27 mouse cellular contexts compared by ENCODE assay signal in the genomic region with DNA sequence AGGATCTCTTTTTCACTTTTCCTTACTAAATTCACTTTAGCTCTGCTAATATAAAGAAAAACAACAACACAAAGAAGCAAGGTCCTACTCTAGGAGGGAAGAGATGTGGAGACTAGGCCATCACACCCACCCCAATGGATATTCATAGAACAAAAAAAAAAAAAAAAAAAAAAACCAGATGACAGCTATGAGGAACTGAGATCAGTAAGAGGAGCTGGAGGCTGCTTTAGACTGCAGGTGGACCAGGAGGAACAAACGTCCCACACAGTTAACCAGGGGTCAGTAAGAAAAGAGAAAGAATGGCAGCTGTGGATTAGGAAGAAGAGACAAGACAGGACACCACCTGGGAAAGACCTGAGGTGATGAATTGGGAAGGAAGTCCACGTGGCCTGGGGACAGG. TPM values are rescaled to one million over a fixed set of nuclear protein-coding genes. Genes with fewer than 3 reads are reported as not detected.
DNase-seq lines count a peak whose midpoint lies in the region; ATAC-seq and TF ChIP-seq lines count a peak whose summit lies in the region.
"Had no signal": no experiment of that assay in that cellular context is flagged by ENCODE, and none has a peak within 500 bp of the region (broad histone marks: within the 10 kb centered on the region; RNA-seq: fewer than 3 reads in every experiment).

No protein-coding gene starts in this region.

- peak; percentile 92 for TF ChIP-seq EP300 in CH12.LX (IDR thresholded peaks at IDR 0.05; ENCODE audit: low read length)

- no peak overlapping the region for H3K4me2 ChIP-seq in CH12.LX (ENCODE audit: insufficient read depth, low read depth, poor library complexity, severe bottlenecking)
- H3K4me2 ChIP-seq in hindbrain, embryonic 13.5 days: no peak overlapping the region

- H3K27ac ChIP-seq in CH12.LX (ENCODE audit: insufficient read depth, low read depth): no peak overlapping the region
- H3K27ac ChIP-seq in hindbrain, embryonic 13.5 days: no peak overlapping the region

- H3K4me3 ChIP-seq in CH12.LX (replicated peaks in 1 of 3; ENCODE audit: low read depth in 2 of 3, low read length in 2 of 3, poor library complexity in 1 of 3): no peak overlapping the region
- H3K4me3 ChIP-seq in hindbrain, embryonic 13.5 days: no peak overlapping the region

- dilution Hi-C loops in CH12.LX (cut with MboI; ENCODE audit: extremely low pct_ligation_motif_present, extremely low pct_unique_long_range_greater_than_20kb, low sequenced_read_pairs): no loop called here

- peak; percentile 82 for DNase-seq in A20 (ENCODE audit: low read depth, low spot score)
- peak; percentile 71 for DNase-seq in CH12.LX (ENCODE audit: extremely low read depth)
- DNase-seq in splenic B cell, adult 2 months (ENCODE audit: low read depth, low spot score): peak; percentile 12
- DNase-seq in cerebellum, adult 8-10 months: no peak
- DNase-seq in ovary, postnatal 10 days (ENCODE audit: low spot score): no peak
- DNase-seq: adrenal gland, adult 2 months; adrenal gland, adult 8-10 months; adrenal gland, postnatal 10 days; adrenal gland, postnatal 14 days; adrenal gland, postnatal 25 days; adrenal gland, postnatal 36 days; B cell, adult 2 months; cerebellum, adult 11 months; cerebellum, adult 11-12 months; cerebellum, adult 18-20 months; cerebellum, adult 2 months; cerebellum, adult 9-10 months had no signal

- H3K9ac ChIP-seq in CH12.LX (ENCODE audit: insufficient read depth, low read depth): no peak overlapping the region
- H3K9ac ChIP-seq in hindbrain, embryonic 13.5 days: no peak overlapping the region

- no peaks in the 10 kb centered on the region for H3K27me3 ChIP-seq in CH12.LX (replicated peaks)
- no peaks in the 10 kb centered on the region for H3K27me3 ChIP-seq in splenic B cell, adult 2 months (ENCODE audit: control insufficient read depth, insufficient read depth, low read length, poor library complexity, severe bottlenecking)
- H3K27me3 ChIP-seq in hindbrain, embryonic 13.5 days: 0 out of 2 replicates have a peak, but pooled peaks cover 1% of the 10 kb centered on the region
- H3K27me3 ChIP-seq: Patski had no signal

- no peak for TF ChIP-seq POLR2A in CH12.LX (IDR thresholded peaks at IDR 0.05; ENCODE audit: low read depth, low read length)

- H3K4me1 ChIP-seq in CH12.LX (ENCODE audit: control insufficient read depth in 1 of 2, insufficient read depth in 2 of 2): peaks cover 3 to 43% of the 10 kb centered on the region in 2 experiments
- H3K4me1 ChIP-seq in hindbrain, embryonic 13.5 days (replicated peaks): no peaks in the 10 kb centered on the region

- H3K9me3 ChIP-seq in CH12.LX (replicated peaks; ENCODE audit: low read length): no peaks in the 10 kb centered on the region
- H3K9me3 ChIP-seq in hindbrain, embryonic 13.5 days: no peaks in the 10 kb centered on the region
- H3K9me3 ChIP-seq: G1E had no signal

- WGBS in hindbrain, embryonic 13.5 days: 73% methylated on average over 2 of the region's 2 CpGs

- ATAC-seq in hindbrain, embryonic 13.5 days (ENCODE audit: low FRiP score): no peak
- ATAC-seq: activated CD4-positive, CD25-positive, alpha-beta regulatory T cell, adult 4 months; CD4-positive, CD25-positive, alpha-beta regulatory T cell, adult 4 months had no signal

- no peak for TF ChIP-seq CTCF in CH12.LX (conservative IDR thresholded peaks at IDR 0.05 in 1 of 2, IDR thresholded peaks at IDR 0.05 in 1 of 2; ENCODE audit: low read depth in 2 of 2, low read length in 2 of 2)

- TF ChIP-seq RAD21 in CH12.LX (IDR thresholded peaks at IDR 0.05; ENCODE audit: low read depth, low read length): no peak

- in situ Hi-C loops in CH12.LX (cut with MboI; ENCODE audit: low pct_ligation_motif_present, low pct_unique_long_range_greater_than_20kb, low sequenced_read_pairs): loop anchor here (10.0 kb wide), 1 partner anchor 53 kb away; no protein-coding TSS in a partner anchor

- H3K79me2 ChIP-seq in CH12.LX (replicated peaks; ENCODE audit: control insufficient read depth, extremely low read depth, insufficient read depth, poor library complexity, severe bottlenecking): no peaks in the 10 kb centered on the region

- H3K36me3 ChIP-seq in CH12.LX (replicated peaks in 1 of 2; ENCODE audit: control insufficient read depth in 1 of 2, insufficient read depth in 1 of 2, low read length in 1 of 2): no peaks in the 10 kb centered on the region
- no peaks in the 10 kb centered on the region for H3K36me3 ChIP-seq in splenic B cell, adult 2 months (ENCODE audit: control insufficient read depth, insufficient read depth, low read length, poor library complexity, severe bottlenecking)
- no peaks in the 10 kb centered on the region for H3K36me3 ChIP-seq in hindbrain, embryonic 13.5 days
- H3K36me3 ChIP-seq: G1E had no signal

TF ChIP-seq in CH12.LX, 34 proteins besides CTCF, POLR2A, EP300 and RAD21:
- TF ChIP-seq TBP (conservative IDR thresholded peaks at IDR 0.05; ENCODE audit: low read depth, low read length) (no peak), MAX (IDR thresholded peaks at IDR 0.05; ENCODE audit: low read length) (0 out of 2 replicates have a peak, but pooled peaks have one; percentile 42), ETS1 (conservative IDR thresholded peaks at IDR 0.05; ENCODE audit: low read depth, low read length) (peak; percentile 51; the same call in 1 of the 2 replicates), MAFK (IDR thresholded peaks at IDR 0.05; ENCODE audit: insufficient replicate concordance, low read length) (no peak), TCF12 (IDR thresholded peaks at IDR 0.05; ENCODE audit: low read depth, low read length) (peak; percentile 80), ZNF384 (IDR thresholded peaks at IDR 0.05; ENCODE audit: low read depth, low read length) (peak; percentile 99), MYC (IDR thresholded peaks at IDR 0.05; ENCODE audit: low read depth, low read length) (0 out of 2 replicates have a peak, but pooled peaks have one; percentile 22), JUN (IDR thresholded peaks at IDR 0.05; ENCODE audit: insufficient read depth, low read depth, low read length) (no peak), MAZ (IDR thresholded peaks at IDR 0.05; ENCODE audit: low read depth, low read length) (no peak), IRF4 (IDR thresholded peaks at IDR 0.05; ENCODE audit: low read depth, low read length) (peak; percentile 84; the same call in 1 of the 2 replicates), CHD1 (IDR thresholded peaks at IDR 0.05; ENCODE audit: low read depth, low read length) (no peak), HCFC1 (IDR thresholded peaks at IDR 0.05; ENCODE audit: low read depth, low read length) (no peak), ELF1 (IDR thresholded peaks at IDR 0.05; ENCODE audit: low read depth, low read length) (no peak), ZKSCAN1 (IDR thresholded peaks at IDR 0.05; ENCODE audit: borderline replicate concordance, low read depth, low read length) (no peak)
TF ChIP-seq in CH12.LX: peak in this region for 6.

RNA-seq across cellular contexts. Expression of a gene that starts 13.1 kb away (rescaled TPM):
- total RNA-seq in CH12.LX (2012; rRNA removed) (0.08 TPM in 1 of 2 replicates, not detected in the other), CH12.LX (2014; rRNA removed) (0.38 TPM in 1 of 2 replicates, not detected in the other)
- polyA plus RNA-seq in CH12.LX (2012; ENCODE audit: insufficient read length, low read depth): 0.50 and 0.90 TPM in 2 replicates
- polyA plus RNA-seq in hindbrain, embryonic 13.5 days (2015; fragmentation: Nextera tagmentation; extraction: Ambion mirVana): not detected in 2 replicates
- total RNA-seq: adrenal gland, adult 18-20 months; adrenal gland, adult 2 months; adrenal gland, postnatal 14 days; adrenal gland, postnatal 25 days; adrenal gland, postnatal 36 days; adrenal gland, postnatal 4 days; G1E; MEL had no signal
- polyA plus RNA-seq: activated CD4-positive, CD25-positive, alpha-beta regulatory T cell, adult 4 months; adrenal gland, adult 2 months; C2C12; cerebellum, adult 2 months; G1E had no signal

RNA-seq across cellular contexts. Expression of a gene that starts 41.1 kb away (rescaled TPM):
- total RNA-seq in CH12.LX (2012; rRNA removed) (66.3 and 75.1 TPM in 2 replicates), CH12.LX (2014; rRNA removed) (212 and 241 TPM in 2 replicates)
- 119 and 133 TPM in 2 replicates for polyA plus RNA-seq in CH12.LX (2012; ENCODE audit: insufficient read length, low read depth)
- not detected in 2 replicates for polyA plus RNA-seq in hindbrain, embryonic 13.5 days (2015; fragmentation: Nextera tagmentation; extraction: Ambion mirVana)
- total RNA-seq: adrenal gland, adult 18-20 months; adrenal gland, adult 8-10 months; adrenal gland, postnatal 25 days; G1E; MEL had no signal
- polyA plus RNA-seq: adrenal gland, adult 2 months; brain, embryonic 14.5 days; C2C12; cerebellum, adult 2 months; G1E had no signal

Comparison
In these comparisons a context has a peak if more than half of its experiments do, and no peak if none do; other contexts are left out.
1. DNase-seq: peak in A20 (single experiment), CH12.LX (single experiment) and splenic B cell, adult 2 months (single experiment); none in cerebellum, adult 8-10 months (single experiment) and ovary, postnatal 10 days (single experiment).
2. RNA of a gene that starts 41.1 kb away (polyA plus RNA-seq): 119 to 133 TPM in CH12.LX; not detected in hindbrain, embryonic 13.5 days; every median in the first group is over 10 times any median in the second.